Mouse (Mus musculus): ENCODE results near the gene Gm49325. TPM values are rescaled to one million over a fixed set of nuclear protein-coding genes. Genes with fewer than 3 reads are reported as not detected.

Gene Gm49325
- polyA plus RNA-seq, 1 experiment: not detected

DNA sequence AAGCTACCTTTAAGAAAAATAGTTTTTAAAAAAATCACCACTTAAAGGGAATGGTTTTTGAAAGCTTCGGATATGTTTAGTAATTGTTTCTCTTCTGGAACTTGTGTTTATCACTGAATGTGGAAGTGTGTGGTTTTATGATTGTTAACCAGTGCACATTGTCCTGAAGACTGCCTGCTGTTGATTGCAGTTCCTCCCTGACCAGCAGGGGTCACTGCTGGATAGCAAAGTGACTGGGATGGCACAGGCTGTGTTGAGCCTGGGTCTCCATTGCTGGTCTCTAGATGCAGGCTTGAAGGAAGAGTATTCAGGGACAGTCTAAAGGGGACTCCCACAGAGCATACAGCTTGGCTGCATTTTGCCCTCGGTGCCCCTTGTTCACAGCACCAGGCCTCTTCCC is 21.5 kb downstream of the Gm49325 start:
- peak; percentile 88 for DNase-seq (ENCODE audit: low read depth)
- TF ChIP-seq POLR2A (IDR thresholded peaks at IDR 0.05; ENCODE audit: borderline replicate concordance, extremely low read depth, insufficient read depth, insufficient read length, poor library complexity, severe bottlenecking): no peak
- peak; percentile 98 for TF ChIP-seq CTCF (IDR thresholded peaks at IDR 0.05; ENCODE audit: borderline replicate concordance, extremely low read depth, insufficient read depth, insufficient read length)

DNA sequence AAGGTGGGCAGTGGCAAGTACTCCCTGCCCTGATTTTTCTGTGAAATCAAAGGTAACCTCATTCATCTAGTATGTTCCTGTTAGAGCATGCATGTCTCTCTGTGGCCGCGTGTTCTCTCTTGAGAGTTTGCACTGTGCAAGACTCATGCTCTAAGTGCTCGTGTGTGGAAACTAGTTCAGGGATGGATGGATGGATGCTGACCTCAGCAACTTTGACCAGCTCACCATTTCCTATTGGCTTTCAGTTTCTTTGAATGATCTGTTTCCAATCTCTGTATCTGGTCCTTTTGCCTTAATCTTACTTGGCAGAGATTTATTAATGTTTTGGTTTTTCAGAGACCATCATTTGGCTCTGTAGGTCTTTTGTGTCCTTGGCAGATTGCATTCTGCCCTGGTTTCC is 23.2 kb downstream of the Gm49325 start:
- TF ChIP-seq POLR2A (IDR thresholded peaks at IDR 0.05; ENCODE audit: borderline replicate concordance, extremely low read depth, insufficient read depth, insufficient read length, poor library complexity, severe bottlenecking): no peak
- no peak for TF ChIP-seq CTCF (IDR thresholded peaks at IDR 0.05; ENCODE audit: borderline replicate concordance, extremely low read depth, insufficient read depth, insufficient read length)
- DNase-seq (ENCODE audit: low read depth): no peak

DNA sequence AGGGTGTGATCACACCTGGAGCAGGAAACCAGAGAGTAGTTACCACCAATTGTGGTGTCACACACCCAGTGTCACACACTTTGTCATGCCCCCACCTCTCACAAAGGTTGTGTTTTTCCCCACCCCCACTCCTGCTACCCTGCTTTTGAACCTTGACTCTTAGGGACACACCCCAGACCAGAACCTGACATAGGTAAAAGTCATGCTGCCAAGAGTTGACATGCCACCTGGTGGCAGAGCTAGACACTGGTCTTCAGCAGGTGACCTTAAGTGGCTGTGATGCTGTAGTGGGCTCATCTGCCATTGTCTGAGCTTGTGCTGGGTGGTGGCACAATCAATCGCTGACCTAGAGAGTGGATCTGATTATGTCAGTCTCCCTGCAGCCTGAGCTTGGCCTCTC is 24.0 kb downstream of the Gm49325 start:
- DNase-seq (ENCODE audit: low read depth): no peak
- TF ChIP-seq CTCF (IDR thresholded peaks at IDR 0.05; ENCODE audit: borderline replicate concordance, extremely low read depth, insufficient read depth, insufficient read length) (peak; percentile 13; the same call in 1 of the 2 replicates), POLR2A (IDR thresholded peaks at IDR 0.05; ENCODE audit: borderline replicate concordance, extremely low read depth, insufficient read depth, insufficient read length, poor library complexity, severe bottlenecking) (no peak)

DNA sequence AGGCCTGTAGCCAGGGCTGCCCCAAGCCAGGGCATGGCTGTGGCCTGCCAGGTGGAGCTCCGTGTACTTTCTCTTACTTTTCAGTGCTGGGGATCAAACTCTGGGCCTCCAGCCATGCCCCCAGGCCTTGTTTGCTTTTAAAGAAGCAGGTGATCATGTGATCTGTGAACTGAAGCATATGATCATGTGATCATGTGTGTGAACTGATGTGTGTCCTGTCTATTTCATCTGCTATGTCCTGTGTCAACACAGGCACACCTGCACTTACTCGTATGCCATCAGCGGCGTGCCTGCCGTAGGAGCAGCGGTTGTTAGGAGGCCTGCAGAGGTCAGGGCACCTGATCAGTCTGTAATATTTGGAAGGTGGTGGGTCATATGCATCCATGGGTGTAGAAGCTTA is 28.0 kb downstream of the Gm49325 start:
- DNase-seq (ENCODE audit: low read depth): no peak

DNA sequence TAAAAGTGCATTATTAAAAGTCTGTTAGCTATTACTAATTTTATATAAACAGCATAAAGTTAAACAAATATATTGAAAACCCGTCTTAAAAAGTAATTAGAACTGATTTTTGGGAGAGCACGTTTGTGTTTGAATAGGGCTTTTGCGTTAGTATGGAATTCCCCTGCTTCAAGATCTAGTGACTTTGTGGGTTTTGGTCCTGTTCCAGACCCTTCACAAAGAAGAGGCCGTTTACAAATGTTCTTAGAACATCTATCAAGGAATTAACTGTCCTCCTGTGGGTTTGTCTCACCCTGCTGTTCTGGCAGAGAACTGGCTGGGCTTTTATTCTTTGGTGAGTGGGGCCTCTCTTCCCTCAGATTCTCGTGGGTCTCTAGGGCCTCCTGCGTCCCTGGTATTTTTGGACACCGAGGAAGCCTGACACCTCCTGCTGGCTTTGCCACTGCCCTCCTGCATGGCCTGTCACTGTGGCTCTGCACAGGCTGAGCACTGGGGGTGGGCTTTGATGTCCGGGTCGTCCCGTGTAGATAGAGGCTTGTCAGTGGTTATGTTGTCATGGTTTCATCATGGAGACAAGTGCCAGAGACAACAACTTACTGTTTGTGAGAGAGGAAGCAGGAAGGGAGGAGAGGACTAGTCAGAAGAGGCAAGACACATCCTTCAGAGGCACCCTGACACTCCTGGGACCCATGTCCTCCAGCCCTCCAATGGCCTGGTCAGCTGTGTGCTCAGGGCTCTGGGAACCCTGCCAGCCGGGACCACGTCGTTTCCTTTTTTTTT is 28.6 kb downstream of the Gm49325 start:
- DNase-seq (ENCODE audit: low read depth): peak; percentile 41
- TF ChIP-seq CTCF (IDR thresholded peaks at IDR 0.05; ENCODE audit: borderline replicate concordance, extremely low read depth, insufficient read depth, insufficient read length) (no peak), POLR2A (IDR thresholded peaks at IDR 0.05; ENCODE audit: borderline replicate concordance, extremely low read depth, insufficient read depth, insufficient read length, poor library complexity, severe bottlenecking) (no peak)

More for the DNA sequence above, 28.0 kb downstream of the Gm49325 start:
- TF ChIP-seq POLR2A (IDR thresholded peaks at IDR 0.05; ENCODE audit: borderline replicate concordance, extremely low read depth, insufficient read depth, insufficient read length, poor library complexity, severe bottlenecking) (no peak), CTCF (IDR thresholded peaks at IDR 0.05; ENCODE audit: borderline replicate concordance, extremely low read depth, insufficient read depth, insufficient read length) (no peak)

DNA sequence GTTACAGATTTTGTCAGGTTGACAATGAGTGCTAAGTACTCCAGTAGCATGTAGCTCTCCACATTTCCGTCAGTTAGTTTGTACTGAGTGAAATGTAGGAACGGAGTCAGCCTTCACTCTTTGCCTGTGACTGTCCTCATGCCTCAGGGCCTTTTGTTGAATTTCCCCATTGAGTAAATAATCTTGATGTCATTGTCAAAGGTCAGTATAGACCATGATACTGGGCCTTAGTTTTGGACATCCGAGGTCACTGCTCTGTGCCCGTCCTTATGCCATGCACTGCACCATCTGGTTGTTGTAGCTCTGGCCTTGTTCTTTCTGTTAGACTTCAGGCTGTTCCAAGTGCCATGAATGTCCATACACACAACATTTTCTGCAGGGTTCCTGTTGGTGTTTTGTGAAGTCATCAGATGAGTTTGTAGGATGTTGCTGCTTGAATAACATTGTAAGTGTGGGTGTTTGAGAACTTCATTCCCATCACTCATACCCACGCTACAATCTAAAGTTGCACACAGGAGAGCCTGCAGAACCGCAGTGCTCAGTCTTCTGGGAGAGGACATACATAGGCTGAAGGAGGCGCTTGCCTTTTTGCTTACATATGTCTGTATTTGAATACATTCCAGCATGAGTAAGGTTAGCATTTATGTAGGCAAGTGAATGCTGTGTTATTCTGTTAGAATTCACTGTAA is 30.4 kb downstream of the Gm49325 start:
- DNase-seq (ENCODE audit: low read depth): no peak
- TF ChIP-seq POLR2A (IDR thresholded peaks at IDR 0.05; ENCODE audit: borderline replicate concordance, extremely low read depth, insufficient read depth, insufficient read length, poor library complexity, severe bottlenecking): no peak
- TF ChIP-seq CTCF (IDR thresholded peaks at IDR 0.05; ENCODE audit: borderline replicate concordance, extremely low read depth, insufficient read depth, insufficient read length): no peak

DNA sequence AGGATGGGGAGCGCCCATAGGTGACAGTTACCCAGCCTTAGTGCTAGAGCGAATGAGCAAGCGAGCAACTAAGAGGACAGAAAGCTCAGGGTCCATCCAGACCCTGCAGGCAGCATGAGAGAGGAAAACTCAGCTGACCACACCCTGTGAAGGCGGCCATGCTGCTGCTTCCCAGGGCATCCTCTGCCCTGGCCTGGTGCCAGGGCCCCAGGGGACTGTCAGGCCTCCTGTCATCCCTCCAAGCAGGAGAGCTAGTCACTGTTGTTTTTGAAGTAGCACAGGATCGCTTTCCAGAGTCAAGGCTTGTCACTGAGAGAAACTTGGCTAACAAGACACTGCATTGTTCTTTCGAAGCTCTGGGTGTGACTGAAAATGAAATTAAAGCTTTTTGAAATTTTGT is 33.0 kb downstream of the Gm49325 start:
- no peak for TF ChIP-seq POLR2A (IDR thresholded peaks at IDR 0.05; ENCODE audit: borderline replicate concordance, extremely low read depth, insufficient read depth, insufficient read length, poor library complexity, severe bottlenecking)
- no peak for TF ChIP-seq CTCF (IDR thresholded peaks at IDR 0.05; ENCODE audit: borderline replicate concordance, extremely low read depth, insufficient read depth, insufficient read length)
- no peak for DNase-seq (ENCODE audit: low read depth)

DNA sequence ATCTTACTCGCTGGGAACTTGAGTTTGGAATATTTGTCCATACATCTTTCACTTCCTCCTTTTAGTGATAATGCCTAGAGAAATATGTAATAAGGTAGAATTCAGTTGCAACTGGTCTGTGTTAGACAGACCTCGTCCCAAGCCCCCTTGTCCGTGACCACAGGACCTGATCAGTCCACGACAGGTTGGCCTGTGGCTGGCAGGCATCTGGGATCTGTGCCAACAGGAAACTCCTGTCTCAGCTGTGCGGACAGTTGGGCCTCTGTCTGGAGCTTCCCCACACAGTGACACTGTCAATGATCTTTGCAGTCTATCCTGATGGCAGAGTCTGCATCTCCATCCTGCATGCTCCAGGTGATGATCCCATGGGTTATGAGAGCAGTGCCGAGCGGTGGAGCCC is 37.2 kb downstream of the Gm49325 start:
- TF ChIP-seq POLR2A (IDR thresholded peaks at IDR 0.05; ENCODE audit: borderline replicate concordance, extremely low read depth, insufficient read depth, insufficient read length, poor library complexity, severe bottlenecking) (no peak), CTCF (IDR thresholded peaks at IDR 0.05; ENCODE audit: borderline replicate concordance, extremely low read depth, insufficient read depth, insufficient read length) (no peak)
- DNase-seq (ENCODE audit: low read depth): no peak

DNA sequence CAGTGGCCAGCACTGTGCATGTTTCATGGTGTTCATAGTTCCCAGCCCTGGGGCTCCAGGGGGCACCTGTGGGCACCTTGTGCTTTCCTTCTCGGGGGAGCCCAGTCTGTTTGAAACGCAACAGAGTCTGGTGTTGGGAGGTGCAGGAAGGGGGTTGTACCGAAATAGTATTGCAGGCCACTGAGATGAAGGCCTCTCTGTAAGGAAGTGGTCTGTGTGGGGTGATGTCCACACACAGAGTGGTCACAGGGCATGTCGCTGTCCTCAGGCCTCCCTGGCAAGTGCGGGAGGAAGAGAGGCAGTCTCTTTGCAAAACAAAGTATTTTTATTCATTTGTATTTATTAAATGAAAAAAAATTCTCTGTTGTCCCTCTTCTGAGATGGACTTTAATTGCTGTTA is 39.6 kb downstream of the Gm49325 start:
- TF ChIP-seq CTCF (IDR thresholded peaks at IDR 0.05; ENCODE audit: borderline replicate concordance, extremely low read depth, insufficient read depth, insufficient read length) (no peak), POLR2A (IDR thresholded peaks at IDR 0.05; ENCODE audit: borderline replicate concordance, extremely low read depth, insufficient read depth, insufficient read length, poor library complexity, severe bottlenecking) (no peak)

DNA sequence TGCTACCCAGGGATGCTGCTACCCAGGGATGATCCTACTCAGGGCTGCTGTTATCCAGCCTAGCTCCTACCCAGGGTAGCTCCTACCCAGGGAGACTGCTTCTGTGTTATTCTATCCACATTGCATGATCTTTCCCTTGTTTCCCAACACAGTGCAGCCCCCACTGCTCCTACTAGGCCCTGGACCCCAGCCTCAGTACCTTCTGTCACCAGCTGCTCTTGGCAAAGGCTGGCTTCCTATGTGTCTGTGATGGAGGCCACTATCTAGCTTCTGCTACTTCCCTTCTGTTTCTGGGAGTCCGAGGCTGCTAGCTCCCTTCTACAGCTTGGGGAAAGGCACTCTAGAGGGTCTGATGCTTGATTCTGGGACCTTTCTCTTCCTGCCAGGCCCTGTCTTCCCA is 41.5 kb downstream of the Gm49325 start:
- no peak for TF ChIP-seq CTCF (IDR thresholded peaks at IDR 0.05; ENCODE audit: borderline replicate concordance, extremely low read depth, insufficient read depth, insufficient read length)
- TF ChIP-seq POLR2A (IDR thresholded peaks at IDR 0.05; ENCODE audit: borderline replicate concordance, extremely low read depth, insufficient read depth, insufficient read length, poor library complexity, severe bottlenecking): no peak
- DNase-seq (ENCODE audit: low read depth): no peak

More for the DNA sequence above, 39.6 kb downstream of the Gm49325 start:
- no peak for DNase-seq (ENCODE audit: low read depth)

DNA sequence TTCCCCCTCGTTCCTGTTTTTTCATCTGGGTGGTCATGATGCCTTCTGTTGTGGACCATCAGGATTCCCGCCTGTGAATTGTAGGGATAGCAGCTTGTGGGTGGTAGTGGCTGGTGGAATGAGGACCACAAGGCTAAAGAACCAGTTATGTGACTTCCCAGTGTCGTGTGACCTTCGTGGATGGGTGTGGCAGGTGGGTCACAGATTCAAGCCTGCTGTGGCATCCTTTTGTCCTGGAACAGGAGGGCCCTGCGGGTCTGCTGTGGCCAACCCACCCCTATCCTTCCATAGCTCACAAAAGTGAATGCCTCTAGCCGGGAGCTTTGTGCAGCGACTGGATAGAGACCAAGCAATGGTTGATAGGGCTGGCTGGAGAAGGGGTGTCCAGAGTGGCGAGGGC is 41.9 kb downstream of the Gm49325 start:
- DNase-seq (ENCODE audit: low read depth): no peak
- TF ChIP-seq POLR2A (IDR thresholded peaks at IDR 0.05; ENCODE audit: borderline replicate concordance, extremely low read depth, insufficient read depth, insufficient read length, poor library complexity, severe bottlenecking) (no peak), CTCF (IDR thresholded peaks at IDR 0.05; ENCODE audit: borderline replicate concordance, extremely low read depth, insufficient read depth, insufficient read length) (no peak)

Data from brain, embryonic 14.5 days (tissue).